Mouse (Mus musculus) liver, embryonic 15.5 days (tissue): ENCODE data around the gene Dync1li1. TPM values are rescaled to one million over a fixed set of nuclear protein-coding genes. Genes with fewer than 3 reads are reported as not detected.
A peak's percentile ranks its signal among the peaks of the same experiment; 100 is the strongest.

ENCODE experiments used
- ATAC-seq: fragments of 200-750 bp; cut with Nextera tagmentation; 2 replicates; pipeline ENCODE4 v1.8.0; 2017; ENCODE audit warnings: moderate number of reproducible peaks, mild to moderate bottlenecking, moderate library complexity; ENCODE audit not compliant: insufficient read depth
- H3K27ac ChIP-seq: fragments of 300-500 bp; sonication (generic); replicated peaks from 2 replicates; pipeline ENCODE4 v1.5.1; 2015; ENCODE audit warnings: mild to moderate bottlenecking, inconsistent platforms
- H3K27me3 ChIP-seq: fragments of 300-500 bp; sonication (generic); 2 replicates; pipeline ENCODE4 v1.6.1; 2015; ENCODE audit warnings: mild to moderate bottlenecking, inconsistent platforms
- H3K36me3 ChIP-seq: fragments of 300-500 bp; sonication (generic); replicated peaks from 2 replicates; pipeline ENCODE4 v1.6.1; 2015; ENCODE audit warnings: moderate library complexity, mild to moderate bottlenecking, inconsistent platforms
- H3K4me1 ChIP-seq: fragments of 300-500 bp; sonication (generic); replicated peaks from 2 replicates; pipeline ENCODE4 v1.6.1; 2015; ENCODE audit warnings: inconsistent platforms
- H3K4me2 ChIP-seq: fragments of 300-500 bp; sonication (generic); 2 replicates; pipeline ENCODE4 v1.6.1; 2015; ENCODE audit warnings: moderate library complexity, mild to moderate bottlenecking, inconsistent platforms
- H3K4me3 ChIP-seq: fragments of 300-500 bp; sonication (generic); replicated peaks from 2 replicates; pipeline ENCODE4 v1.5.1; 2015; ENCODE audit warnings: mild to moderate bottlenecking, inconsistent platforms
- H3K9ac ChIP-seq: fragments of 300-500 bp; sonication (generic); 2 replicates; pipeline ENCODE4 v1.6.1; 2015; ENCODE audit warnings: moderate library complexity, mild to moderate bottlenecking, inconsistent platforms
- H3K9me3 ChIP-seq: fragments of 300-500 bp; sonication (generic); replicated peaks from 2 replicates; pipeline ENCODE4 v1.6.1; 2016; ENCODE audit warnings: inconsistent platforms
- WGBS: fragments of 180-500 bp; shearing (Covaris S2); methylation state at CpG from one replicate; pipeline ENCODE4 v1.1.7; 2015; ENCODE audit warnings: mixed read lengths; ENCODE audit not compliant: insufficient replicate concordance; 5-methylcytosine and 5-hydroxymethylcytosine counted together
- polyA plus RNA-seq: library from polyadenylated mRNA; unstranded; fragments of >200 nt; fragmentation: Nextera tagmentation; extraction: Ambion mirVana; gene quantifications from 2 replicates; pipeline ENCODE4 v1.2.1, GENCODE M21; 2015

Dync1li1 gene
- polyA plus RNA-seq, 1 experiment from 2014 or later = 20.9 TPM

GRCm38 (mm10) chr9:114770224-114770623, 81.6 kb downstream of the Dync1li1 start:
- no peak overlapping the region for H3K9ac ChIP-seq
- no peak overlapping the region for H3K4me3 ChIP-seq
- H3K4me1 ChIP-seq = peaks cover 9% of the 10 kb centered on the region; the same call in 1 of the 2 replicates
- H3K4me2 ChIP-seq = no peak overlapping the region
- ATAC-seq = 0 out of 2 replicates have a peak, but pooled peaks have one; percentile 26
- H3K27me3 ChIP-seq = no peaks in the 10 kb centered on the region
- no peaks in the 10 kb centered on the region for H3K9me3 ChIP-seq
- WGBS = 37% methylated on average over 4 of the region's 4 CpGs
- H3K27ac ChIP-seq = no peak overlapping the region
- peaks cover 8% of the 10 kb centered on the region for H3K36me3 ChIP-seq

GRCm38 (mm10) chr9:114771565-114771964, 83.0 kb downstream of the Dync1li1 start:
- no peak overlapping the region for H3K4me3 ChIP-seq
- H3K4me1 ChIP-seq = peaks cover 23% of the 10 kb centered on the region
- H3K36me3 ChIP-seq = peaks cover 8% of the 10 kb centered on the region
- no peaks in the 10 kb centered on the region for H3K27me3 ChIP-seq
- no peak overlapping the region for H3K9ac ChIP-seq
- H3K4me2 ChIP-seq = no peak overlapping the region
- no peak for ATAC-seq
- no peak overlapping the region for H3K27ac ChIP-seq
- no peaks in the 10 kb centered on the region for H3K9me3 ChIP-seq
- WGBS = 69% methylated on average over 7 of the region's 7 CpGs

Other genes with a start within 250 kb of the Dync1li1 start
- gene Ccr4, start 183.9 kb upstream of the Dync1li1 start, polyA plus RNA-seq = not detected in 2 replicates
- gene C130032M10Rik, start 173.1 kb upstream of the Dync1li1 start, polyA plus RNA-seq = not detected in 2 replicates
- gene Trim71, start 124.4 kb upstream of the Dync1li1 start, polyA plus RNA-seq = 0.86 TPM in 2 replicates
- 22.8 and 24.9 TPM in 2 replicates for gene Cnot10, start 48.6 kb upstream of the Dync1li1 start, polyA plus RNA-seq
- gene Cmtm6, start 42.3 kb downstream of the Dync1li1 start, polyA plus RNA-seq = 26.3 and 28.5 TPM in 2 replicates
- gene Cmtm7, start 93.1 kb downstream of the Dync1li1 start, polyA plus RNA-seq = 56.5 and 59.9 TPM in 2 replicates
- gene Cmtm8, start 155.4 kb downstream of the Dync1li1 start, polyA plus RNA-seq = 37.5 and 47.3 TPM in 2 replicates
- gene Gpd1l, start 245.2 kb downstream of the Dync1li1 start, polyA plus RNA-seq = 6.4 and 6.6 TPM in 2 replicates